Mouse (Mus musculus): ENCODE measurements around the gene Shisa8.

Shisa8 gene

DNA sequence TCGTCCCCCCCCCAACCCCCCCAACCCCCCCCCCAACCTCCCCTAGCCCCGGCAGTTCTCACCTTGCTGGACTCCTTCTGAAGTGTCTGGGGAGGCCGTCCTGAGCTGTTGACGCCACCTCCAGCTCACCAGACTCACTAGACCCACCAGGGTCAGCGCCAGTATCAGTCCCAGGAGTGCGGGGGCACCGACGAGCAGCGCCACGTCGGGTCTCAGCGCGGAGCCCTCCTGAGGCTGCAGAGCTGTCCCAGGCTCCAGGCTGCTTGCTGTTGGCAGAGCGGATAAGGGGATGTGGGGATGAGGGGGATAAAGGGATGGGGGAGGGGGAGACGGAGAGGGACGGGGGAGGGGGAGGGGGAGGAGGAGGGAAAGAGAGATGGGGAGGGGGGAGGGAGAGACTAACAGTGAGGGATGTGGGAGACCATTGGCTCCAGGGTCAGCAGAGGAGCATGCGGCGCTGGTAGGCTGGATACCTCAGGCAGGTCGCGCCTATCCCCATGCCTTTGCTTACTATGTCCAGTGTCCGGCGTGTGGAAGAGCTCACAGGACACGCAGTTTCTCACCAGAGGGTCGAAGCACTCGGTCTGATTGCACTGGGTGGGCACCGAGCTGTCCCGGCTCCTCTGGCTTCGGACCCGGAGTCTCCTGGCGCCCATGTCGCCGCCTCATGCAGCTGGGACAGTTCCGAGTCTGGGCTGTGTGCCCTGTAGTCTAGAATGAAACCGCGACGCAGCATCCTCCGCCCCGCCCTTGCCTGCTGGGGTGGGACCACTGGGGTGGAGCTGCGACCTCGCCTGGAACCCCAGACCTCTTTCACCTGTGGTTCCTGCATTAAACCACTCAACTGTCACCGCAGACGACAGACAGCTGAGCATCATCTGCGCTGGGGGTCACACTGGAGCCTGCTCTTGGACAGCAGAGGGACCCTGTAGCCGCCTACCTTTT, 11.3 kb upstream of the Shisa8 start, which contains the start of gene Tnfrsf13c:
TSS of gene Tnfrsf13c (minus strand) at position 713 of the 945 bp plus-strand sequence.
- in situ Hi-C loops (cut with MboI, MseI) = no loop called here

DNA sequence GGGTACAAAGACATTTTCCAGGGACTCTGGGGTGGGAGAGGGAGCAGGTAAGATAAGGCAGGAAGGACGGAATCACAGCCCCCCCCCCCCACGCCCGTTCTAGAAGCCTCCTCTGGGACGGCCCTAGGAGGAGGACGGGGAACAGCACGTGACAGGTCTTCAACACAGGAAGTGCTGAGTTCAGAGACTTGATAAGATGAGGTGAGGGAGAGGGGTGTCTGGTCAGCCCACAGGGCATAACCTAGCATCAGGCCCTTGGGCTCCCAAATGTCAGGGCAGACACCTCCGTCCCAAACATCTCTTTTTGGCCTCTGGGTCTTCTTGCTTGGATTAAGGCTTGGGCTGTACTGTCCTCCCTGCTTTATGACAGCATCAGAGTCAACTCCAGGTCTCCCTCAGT, 10.6 kb upstream of the Shisa8 start:
- in situ Hi-C loops (cut with MboI, MseI) = no loop called here

DNA sequence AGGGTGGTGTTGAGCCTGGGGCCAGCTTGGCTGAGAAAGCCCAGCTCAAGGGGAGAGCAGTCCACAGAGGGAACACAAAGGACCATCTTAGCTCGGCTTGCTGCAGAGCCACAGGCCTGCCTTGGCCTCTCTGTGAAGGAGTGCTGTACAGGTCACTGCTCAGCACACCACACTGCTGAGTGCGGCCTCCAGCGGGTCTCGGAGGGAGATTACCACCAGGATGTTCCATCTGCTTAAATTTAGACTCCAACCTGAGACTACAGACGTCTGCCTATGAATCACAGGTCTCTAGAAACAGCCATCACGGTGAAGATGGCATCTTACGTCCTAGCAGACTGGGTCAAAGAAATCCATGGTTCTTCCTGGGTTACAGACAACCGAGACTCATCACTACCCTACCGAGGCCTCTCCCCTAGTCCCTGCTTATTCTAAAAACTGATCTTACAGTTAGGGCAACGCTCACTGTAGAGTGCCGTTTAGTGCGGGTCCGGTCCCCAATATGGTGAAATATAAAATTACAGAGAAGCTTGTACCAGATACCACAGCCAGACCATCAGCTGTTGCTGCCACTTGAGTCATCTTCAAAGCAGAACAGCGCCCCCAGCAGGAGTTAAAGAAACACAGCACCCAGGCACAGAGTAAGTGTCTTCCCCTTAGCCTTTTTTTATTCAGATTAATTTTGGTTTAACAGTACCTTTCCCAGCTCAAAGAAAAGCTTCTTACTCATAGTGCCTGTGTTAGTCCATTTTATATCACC, 8.7 kb upstream of the Shisa8 start:
- in situ Hi-C loops (cut with MboI, MseI) = no loop called here

DNA sequence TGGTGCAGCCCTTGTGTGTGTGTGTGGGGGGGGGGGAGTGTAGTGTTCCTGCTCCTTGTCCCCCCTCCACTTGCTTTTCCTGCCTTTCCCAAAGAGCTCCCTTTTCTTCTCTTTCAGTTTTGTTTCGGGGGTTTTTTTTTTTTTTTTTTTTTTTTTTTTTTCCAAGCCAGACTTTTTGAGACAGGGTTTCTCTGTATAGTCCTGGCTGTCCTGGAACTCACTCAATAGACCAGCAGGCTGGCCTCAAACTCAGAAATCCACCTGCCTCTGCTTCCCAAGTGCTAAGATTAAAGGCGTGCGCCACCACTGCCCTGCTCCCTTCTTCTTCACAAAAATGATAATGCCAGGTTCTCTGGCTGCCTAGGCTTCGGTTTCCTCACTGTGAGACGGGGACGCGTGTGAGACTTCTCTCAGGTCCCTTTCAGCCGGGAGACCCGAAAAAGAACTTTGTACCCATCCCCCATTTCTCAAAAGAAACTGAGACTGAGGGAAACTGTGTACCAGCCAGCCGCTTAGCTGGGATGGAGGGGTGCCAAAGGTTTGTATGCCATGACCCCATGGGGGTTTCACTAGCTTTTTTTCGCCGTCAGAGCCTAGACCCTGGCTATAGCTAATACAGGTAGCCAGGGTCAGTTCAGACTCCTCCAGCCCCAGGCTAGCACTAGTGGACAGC, 7.5 kb upstream of the Shisa8 start:
- in situ Hi-C loops (cut with MboI, MseI) = no loop called here

DNA sequence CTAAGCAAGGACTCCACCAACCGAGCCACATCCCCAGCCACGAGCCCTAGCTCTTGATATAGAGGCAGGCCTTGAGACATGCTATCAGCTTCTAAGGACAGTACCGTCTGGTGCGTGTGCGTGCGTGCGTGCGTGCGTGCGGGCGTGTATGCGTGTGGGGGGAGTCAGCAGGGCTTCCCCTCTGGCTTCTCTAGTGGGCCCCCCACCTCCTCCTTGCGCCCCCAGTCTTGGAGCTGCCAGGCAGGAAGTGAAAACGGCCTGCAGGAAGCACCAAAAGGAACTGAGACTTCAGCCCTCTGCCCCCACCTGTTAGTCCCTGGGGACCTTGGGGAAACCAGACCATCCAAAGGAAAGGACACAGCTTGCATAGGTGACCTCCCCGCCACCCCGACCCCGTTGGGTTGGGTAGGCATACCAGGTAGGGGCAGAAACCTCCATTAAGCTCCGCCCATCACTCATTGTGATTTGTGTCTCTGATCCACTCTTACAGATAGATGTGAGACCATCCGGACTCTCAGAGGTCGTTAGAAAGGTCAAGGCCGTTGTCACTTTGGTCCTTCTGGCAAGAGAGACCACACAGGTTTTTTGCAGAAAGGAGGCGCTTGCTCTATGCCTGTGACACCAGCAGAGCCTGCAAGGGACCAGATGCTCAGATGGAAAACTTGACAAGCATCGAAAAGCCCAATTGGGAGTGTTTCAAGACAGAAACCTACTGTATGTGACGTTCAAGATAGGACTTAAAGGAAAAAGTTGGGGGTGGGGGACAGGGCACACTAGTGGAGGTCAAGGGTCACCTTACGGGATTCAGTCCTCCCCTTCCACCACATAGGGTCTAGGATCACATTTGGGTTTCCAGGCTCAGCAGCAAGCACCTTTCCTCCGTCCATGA, 6.4 kb upstream of the Shisa8 start:
- in situ Hi-C loops (cut with MboI, MseI) = no loop called here

DNA sequence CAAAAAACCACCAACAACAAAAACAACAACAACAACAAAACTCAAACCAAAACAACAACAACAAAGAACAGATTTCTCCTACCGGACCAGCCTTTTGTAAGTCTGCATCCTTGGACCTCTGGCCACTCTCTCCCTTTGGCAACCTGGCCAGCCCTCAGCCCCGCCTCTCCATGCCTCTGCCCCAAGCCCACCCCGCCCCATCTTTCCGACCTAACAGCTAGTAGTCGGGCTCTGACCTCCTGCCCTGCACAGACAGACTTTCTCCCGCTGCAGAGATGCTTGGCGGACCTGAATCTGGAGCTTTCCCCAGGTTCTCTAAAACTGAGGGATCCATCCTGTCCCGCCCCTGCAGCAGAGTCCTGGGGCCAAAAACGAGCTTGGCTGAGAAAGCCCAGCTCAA, 5.4 kb upstream of the Shisa8 start:
- in situ Hi-C loops (cut with MboI, MseI) = no loop called here

DNA sequence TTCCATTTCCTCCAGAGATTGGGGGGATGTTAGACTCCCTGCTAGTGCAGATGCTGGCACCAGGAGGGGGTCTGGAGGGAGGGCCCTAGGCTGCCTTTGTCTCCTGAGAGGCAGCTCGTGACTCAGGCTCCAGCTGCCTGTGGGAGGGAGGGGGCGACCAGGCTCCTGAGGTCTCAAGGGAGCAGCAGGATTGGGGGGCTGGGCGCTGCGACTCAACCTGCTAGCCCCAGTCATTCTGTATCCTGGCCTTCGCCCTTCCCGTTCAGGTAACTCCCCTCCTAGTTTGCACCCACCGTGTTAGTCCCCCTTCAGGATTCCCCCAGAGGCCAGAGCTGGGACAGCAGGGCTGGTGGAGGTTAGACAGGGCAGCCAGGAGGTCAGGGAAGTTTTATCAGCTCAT, 4.4 kb upstream of the Shisa8 start:
- in situ Hi-C loops (cut with MboI, MseI) = no loop called here

DNA sequence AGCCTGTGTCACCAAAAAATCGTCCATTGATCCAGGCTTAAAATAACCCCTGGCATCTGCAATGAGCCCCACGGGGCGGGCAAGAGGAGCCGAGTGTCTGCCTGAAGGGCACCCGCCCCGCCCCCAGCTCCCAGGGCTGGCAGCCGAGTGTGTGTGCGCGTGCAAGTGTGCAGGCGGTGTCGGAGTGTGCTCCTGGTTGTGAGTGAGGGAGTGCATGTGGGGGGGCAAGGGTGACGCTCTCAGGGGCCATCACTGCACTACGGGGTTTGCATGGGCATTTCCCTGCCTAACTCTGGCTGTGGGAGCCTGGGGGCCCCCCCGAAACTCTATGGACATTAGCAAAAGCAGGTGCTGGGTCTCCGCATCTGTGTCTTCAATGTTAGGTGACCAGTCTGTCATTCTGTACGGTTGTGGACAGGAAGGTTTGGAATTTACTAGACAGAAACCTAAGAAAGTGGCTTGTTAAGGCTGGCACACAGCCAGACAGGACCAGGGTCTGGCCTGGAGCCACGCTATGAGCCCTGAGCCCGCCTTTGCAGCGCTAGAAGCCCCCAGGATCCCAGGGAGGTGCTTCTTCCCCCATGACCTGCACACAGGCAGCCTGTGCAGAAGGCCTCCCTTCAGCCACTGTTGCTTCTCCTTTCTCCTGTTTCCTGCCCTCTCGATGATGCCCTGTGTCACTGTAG, 3.7 kb upstream of the Shisa8 start:
- in situ Hi-C loops (cut with MboI, MseI) = no loop called here

DNA sequence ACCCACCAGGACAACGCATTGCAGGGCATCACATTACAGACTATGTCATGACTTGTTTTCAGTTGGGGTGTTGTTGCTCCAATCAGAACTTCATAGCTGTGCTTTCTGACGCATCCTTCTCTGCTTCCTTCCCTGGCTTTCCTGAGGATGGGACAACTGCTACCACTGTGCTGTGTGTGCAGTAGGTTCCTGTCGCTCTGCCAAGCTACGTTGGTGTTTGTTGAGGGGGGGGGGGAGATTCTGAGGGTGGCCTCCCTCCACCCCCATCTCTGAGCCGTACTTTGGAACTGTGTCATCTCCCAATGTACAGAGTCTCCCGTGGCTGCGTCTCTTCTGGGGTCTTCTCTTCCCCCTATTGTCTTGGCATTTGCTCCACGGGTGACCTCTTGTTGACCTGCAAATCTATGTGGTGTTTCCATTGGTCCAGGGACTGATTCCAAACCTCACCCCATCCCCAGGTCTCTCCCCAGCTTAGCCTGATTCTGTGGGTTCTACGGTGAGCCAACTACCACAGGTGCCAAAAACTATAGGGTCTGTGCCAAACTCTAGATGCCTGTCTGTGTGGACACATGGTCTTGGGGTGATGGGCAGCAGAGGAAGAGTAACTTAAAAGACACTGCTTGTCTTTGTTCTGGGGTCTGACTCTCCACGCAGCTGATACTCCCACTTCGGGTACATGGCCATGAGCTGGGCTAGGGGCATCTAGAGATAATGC, 2.9 kb upstream of the Shisa8 start:
- in situ Hi-C loops (cut with MboI, MseI) = no loop called here

DNA sequence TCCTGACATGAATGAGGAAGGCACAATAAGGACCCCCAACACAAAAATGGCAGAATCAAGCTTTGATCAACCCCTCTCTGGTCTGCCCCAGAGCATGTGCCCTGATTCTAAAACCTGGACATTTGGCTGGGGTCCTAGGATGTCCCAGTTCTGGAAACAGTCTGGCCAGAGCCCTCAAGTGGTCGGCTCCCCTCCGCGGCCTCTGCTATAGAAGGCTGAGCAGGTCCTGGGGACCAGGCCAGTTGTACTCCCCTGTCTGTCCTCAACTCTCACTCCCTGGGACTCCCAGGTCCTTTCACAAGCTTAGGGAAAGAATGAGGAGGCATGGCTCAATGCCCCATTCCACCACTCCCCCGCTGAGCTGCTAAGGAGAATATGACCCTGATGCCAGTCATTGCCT, 607 bp upstream of the Shisa8 start:
- in situ Hi-C loops (cut with MboI, MseI) = no loop called here

DNA sequence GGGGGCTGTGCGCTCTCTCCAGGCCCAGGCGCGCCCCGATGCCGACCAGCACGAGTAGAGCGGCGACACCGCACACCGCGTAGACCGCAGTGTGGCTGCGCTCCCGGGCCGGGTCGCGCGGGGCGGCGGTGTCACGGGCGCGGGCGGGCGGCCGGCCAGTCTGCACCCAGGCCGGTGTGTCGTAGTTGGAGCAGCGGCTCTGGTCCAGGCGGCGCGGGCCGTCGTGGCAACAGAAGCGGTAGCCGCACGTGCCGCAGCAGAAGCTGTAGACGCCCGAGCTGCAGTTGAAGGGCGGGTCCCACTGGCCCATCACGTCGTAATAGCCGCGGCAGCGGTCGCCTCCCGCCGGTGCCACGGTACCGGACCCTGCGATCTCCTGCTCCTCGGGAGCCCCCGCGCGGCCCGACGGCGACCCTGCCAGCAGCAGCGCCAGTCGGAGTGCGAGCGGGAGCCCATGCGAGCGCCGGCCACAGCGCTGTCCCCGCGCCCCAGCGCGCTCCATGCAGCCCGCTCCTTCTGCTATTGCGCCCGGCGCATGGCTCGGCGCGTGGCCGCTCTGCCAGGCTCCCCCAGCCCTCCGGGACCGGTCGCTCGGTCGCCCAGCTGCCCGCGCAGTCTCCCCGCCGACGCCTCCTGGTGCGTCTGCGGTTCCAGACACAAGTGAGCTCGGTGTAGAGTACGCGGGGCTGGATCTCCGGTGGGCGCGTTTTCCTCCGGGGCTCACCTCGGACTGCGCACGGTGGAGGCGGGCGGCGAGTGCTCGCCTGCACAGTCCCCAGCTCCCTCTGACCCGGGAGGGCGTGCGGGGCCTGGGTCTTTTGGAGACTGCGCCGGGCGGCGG, 484 bp downstream of the Shisa8 start:
- in situ Hi-C loops (cut with MboI, MseI) = no loop called here

DNA sequence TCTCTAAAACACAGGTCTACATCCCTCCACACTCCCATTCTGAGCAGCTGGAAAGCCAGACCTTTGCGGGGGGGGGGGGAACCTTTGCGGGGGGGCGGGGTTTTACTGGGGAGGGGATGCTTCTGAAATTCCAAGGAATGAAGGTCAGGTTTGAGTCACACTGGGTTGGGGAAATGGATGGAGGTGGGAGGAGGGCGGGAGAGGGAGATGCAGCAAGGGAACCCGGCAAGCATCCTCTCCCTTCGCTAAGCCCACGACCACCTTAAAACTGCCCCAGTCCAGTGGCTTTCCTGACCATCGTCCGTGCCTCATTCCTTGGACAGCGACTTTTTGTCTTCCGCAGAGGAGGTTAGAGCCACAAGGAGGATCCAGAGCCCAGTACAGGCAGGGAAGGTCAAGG, 1.3 kb downstream of the Shisa8 start:
- in situ Hi-C loops (cut with MboI, MseI) = no loop called here

DNA sequence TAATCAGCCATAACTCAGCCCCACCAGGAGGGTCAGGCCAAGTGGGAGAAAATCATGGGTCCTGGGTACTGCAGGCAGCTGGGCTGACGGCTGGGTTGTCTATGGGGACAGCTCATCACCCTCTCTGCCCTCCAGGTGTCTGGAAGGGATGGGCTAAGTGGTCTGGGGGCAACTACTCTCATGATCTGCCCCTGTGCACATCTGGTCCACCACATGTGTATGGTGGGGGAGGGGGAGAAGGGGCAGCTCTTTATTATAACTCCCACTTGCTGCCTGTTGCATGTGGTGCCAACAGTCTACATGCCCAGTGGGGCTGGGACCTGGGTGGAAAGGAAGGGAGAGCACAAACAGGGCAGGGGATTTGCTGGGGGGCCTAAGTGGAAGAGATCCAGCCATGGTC, 1.8 kb downstream of the Shisa8 start:
- in situ Hi-C loops (cut with MboI, MseI) = no loop called here

DNA sequence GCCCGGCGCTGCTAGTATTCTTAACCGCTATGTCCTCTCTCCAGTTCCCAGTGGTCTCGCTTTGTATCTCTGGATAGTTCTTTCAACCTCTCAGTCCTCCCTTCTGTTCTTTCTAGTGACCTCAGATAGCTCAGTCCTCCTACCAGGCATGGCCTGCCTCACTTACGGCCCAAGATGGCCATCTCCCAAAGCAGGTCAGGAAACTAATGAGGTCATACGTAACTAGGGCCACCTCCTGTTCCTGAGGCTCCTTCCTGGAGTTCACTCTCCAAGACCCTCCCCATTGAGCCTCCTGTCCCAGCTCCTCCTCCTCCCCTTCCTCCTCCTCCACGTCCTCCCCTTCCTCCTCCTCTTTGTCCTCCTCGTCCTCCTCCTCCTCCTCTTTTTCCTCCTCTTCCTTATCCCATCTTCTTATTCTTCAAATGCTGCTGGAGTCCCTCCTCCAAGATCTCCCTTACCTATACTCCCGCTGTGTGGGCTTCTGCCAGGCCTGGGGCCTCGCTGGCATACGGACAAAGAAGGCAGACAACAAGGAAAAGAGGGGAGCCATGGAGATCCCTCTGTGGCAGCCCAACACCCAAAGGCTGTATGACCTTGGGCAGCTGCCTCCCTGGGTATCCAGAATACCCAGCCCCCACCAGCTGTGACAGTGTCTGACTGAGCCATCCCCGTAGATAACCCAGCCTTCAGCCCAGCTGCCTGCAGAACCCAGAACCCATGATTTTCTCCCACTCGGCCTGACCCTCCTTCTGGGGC, 3.1 kb downstream of the Shisa8 start:
- in situ Hi-C loops (cut with MboI, MseI) = no loop called here

DNA sequence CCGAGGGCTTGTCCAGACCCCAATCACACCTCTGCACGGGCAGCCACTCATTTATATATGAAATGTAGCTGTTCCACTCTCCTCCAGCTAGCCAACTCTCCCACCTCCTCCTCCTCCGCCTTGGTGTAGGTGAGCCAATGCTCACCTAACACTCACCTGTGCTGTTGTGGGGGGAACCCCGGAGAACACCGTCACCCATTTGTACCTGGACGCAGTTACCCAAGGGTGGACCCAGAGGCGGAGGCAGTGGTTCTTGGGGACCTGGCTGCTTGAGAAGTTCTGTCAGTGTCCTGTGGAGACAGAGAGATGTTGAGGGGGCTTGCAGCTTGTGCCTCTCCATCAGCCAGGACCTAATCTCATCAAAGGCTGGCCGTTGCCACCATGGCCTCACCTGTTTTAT, 4.3 kb downstream of the Shisa8 start:
- in situ Hi-C loops (cut with MboI, MseI) = no loop called here

DNA sequence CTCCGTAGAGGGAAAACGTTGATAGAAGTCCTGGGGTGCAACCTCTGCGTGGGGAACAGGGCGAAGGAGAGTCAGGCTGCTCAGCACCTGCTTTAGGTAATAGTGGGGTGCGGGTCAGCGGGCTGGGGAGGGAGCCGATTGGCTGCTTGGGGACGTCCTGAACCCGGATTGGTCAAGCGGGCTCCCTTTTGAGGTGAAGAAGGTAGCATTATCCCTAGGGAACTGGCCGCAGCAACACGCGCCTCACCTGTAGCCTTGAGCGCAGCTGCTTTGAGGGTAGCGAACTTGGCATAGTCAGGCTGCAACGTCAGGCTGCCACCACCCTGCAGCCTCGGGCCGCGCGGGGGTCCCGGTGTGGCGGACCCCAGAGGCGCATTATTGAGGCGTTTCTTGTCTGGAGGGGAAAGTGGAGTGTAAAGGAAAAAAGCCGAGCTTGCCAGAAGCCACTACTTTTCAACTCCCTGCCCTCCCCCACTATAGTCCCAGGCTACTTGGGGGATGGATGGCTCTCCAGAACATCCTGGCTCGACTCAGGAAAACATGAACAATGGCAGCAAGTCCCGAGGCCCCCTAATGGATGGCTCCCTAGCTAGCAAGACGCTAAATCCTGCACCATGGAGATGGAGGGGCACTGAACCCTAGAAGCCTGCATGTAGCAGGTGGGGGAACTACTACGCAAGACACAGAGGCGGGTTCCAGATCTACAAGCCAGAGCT, 5.0 kb downstream of the Shisa8 start:
- in situ Hi-C loops (cut with MboI, MseI) = no loop called here

DNA sequence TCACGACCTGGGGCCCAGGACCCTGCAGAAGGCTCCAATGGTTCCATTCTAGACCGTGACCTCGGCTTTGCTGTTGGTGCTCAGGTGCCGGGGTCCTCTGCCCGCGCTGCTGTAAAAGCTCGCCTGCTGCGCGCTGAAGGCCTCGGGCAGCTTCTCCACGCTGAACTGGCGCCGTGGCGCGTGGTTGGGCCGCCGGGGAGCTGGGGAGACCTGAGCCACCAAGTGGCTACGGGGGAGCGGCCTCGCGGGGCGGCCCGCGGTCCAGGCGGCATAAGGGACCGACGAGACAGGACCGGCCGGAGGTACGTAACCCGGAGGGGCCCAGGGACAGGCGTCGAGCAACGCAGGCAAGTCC, 5.5 kb downstream of the Shisa8 start:
- in situ Hi-C loops (cut with MboI, MseI) = no loop called here

Data from T-helper 17 cell (primary cell).